9 mouse cellular contexts compared by ENCODE assay signal in genomic region chr13:54113819-54114550, GRCm38 (mm10). TPM values are rescaled to one million over a fixed set of nuclear protein-coding genes. Genes with fewer than 3 reads are reported as not detected.
A peak's percentile ranks its signal among the peaks of the same experiment; 100 is the strongest.
DNase-seq lines count a peak whose midpoint lies in the region; ATAC-seq and TF ChIP-seq lines count a peak whose summit lies in the region.
"Had no signal": no experiment of that assay in that cellular context is flagged by ENCODE, and none has a peak within 500 bp of the region (broad histone marks: within the 10 kb centered on the region; RNA-seq: fewer than 3 reads in every experiment).

No protein-coding gene starts in this region.

- intact Hi-C loops in gastrocnemius, postnatal 36 days (cut with DNase I), result loop anchor here (2.0 to 5.0 kb wide), 3 partner anchors 113 to 333 kb away; no protein-coding TSS in a partner anchor

- H3K9ac ChIP-seq in kidney, postnatal 0 days (ENCODE audit: low read depth, low read length), result no peak overlapping the region

- DNase-seq in CD4-positive helper T cell, adult 2 months (ENCODE audit: low read depth, low spot score), result peak; percentile 44
- peak; percentile 67 for DNase-seq in adrenal gland, adult 2 months
- DNase-seq in embryo, embryonic 10 days (ENCODE audit: low spot score), result peak; percentile 88
- DNase-seq in gastrocnemius, postnatal 36 days, result peak; percentile 38 to 64
- DNase-seq in kidney, postnatal 0 days (ENCODE audit: low spot score), result peak; percentile 84
- peak; percentile 44 to 51 for DNase-seq in lung, adult 18-20 months
- DNase-seq in ovary, postnatal 10 days (ENCODE audit: low spot score), result peak; percentile 33
- DNase-seq in thymus, postnatal 0 days (ENCODE audit: low spot score), result peak; percentile 38

- ATAC-seq in kidney, postnatal 0 days (replicated peaks; ENCODE audit: low FRiP score, low read depth), result no peak

- no peaks in the 10 kb centered on the region for H3K9me3 ChIP-seq in kidney, postnatal 0 days (replicated peaks; ENCODE audit: low read length)

- H3K4me2 ChIP-seq in kidney, postnatal 0 days (ENCODE audit: low read length), result no peak overlapping the region

- H3K4me3 ChIP-seq in kidney, postnatal 0 days (replicated peaks; ENCODE audit: low read depth, low read length), result no peak overlapping the region

- H3K27ac ChIP-seq in kidney, postnatal 0 days, result no peak overlapping the region

- H3K4me1 ChIP-seq in kidney, postnatal 0 days (replicated peaks; ENCODE audit: insufficient read depth, low read length), result no peaks in the 10 kb centered on the region

- no peaks in the 10 kb centered on the region for H3K36me3 ChIP-seq in kidney, postnatal 0 days (ENCODE audit: insufficient read depth, low read length)

- 55% methylated on average over 11 of the region's 11 CpGs for WGBS in kidney, postnatal 0 days

- H3K27me3 ChIP-seq in kidney, postnatal 0 days (ENCODE audit: insufficient read depth, low read length), result no peaks in the 10 kb centered on the region

- TF ChIP-seq CTCF in kidney, postnatal 0 days (IDR thresholded peaks at IDR 0.05; ENCODE audit: low read depth), result peak; percentile 91

RNA-seq across cellular contexts. Expression of gene Sfxn1, which starts 42.3 kb away (rescaled TPM):
- total RNA-seq in adrenal gland, adult 2 months (2021), result 10 to 100 TPM; 59.4 to 76.1 TPM
- polyA plus RNA-seq in adrenal gland, adult 2 months (2012; rRNA removed), result 12.9 and 14.3 TPM in 2 replicates
- total RNA-seq in gastrocnemius, postnatal 36 days (2021), result 1 to 10 TPM; 1.8 to 2.4 TPM
- 106 and 117 TPM in 2 replicates for polyA plus RNA-seq in kidney, postnatal 0 days (2015; fragmentation: Nextera tagmentation; extraction: Ambion mirVana)
- 65.8 and 66.8 TPM in 2 replicates for polyA plus RNA-seq in thymus, postnatal 0 days (2015; fragmentation: Nextera tagmentation; extraction: Ambion mirVana)

RNA-seq across cellular contexts. Expression of gene Drd1, which starts 58.5 kb away (rescaled TPM):
- 1 to 10 TPM in 1 of 2 experiments, under 1 TPM in 1; 0.09 to 1.8 TPM for total RNA-seq in adrenal gland, adult 2 months (2021)
- not detected in 2 replicates for polyA plus RNA-seq in adrenal gland, adult 2 months (2012; rRNA removed)
- not detected for total RNA-seq in gastrocnemius, postnatal 36 days (2021)
- polyA plus RNA-seq in kidney, postnatal 0 days (2015; fragmentation: Nextera tagmentation; extraction: Ambion mirVana), result 0.14 and 0.33 TPM in 2 replicates
- 0.08 and 0.10 TPM in 2 replicates for polyA plus RNA-seq in thymus, postnatal 0 days (2015; fragmentation: Nextera tagmentation; extraction: Ambion mirVana)
- polyA plus RNA-seq: heart, embryonic 14.5 days had no signal

Comparison
In these comparisons a context has a peak if more than half of its experiments do, and no peak if none do; other contexts are left out.
1. DNase-seq: peak in every context shown above with its lines; median percentile 88 in embryo, embryonic 10 days; 84 in kidney, postnatal 0 days; 67 in adrenal gland, adult 2 months; 51 in gastrocnemius, postnatal 36 days; 48 in lung, adult 18-20 months; 44 in CD4-positive helper T cell, adult 2 months; 38 in thymus, postnatal 0 days; 33 in ovary, postnatal 10 days.